Mouse (Mus musculus): ENCODE results near the gene Tmem208. TPM values are rescaled to one million over a fixed set of nuclear protein-coding genes. Genes with fewer than 3 reads are reported as not detected.

Tmem208 gene
- polyA plus RNA-seq, 1 experiment from 2014 or later = 126 TPM

GRCm38 (mm10) chr8:105384070-105384469 lies 57.9 kb downstream of the Tmem208 start:
- H3K4me2 ChIP-seq (ENCODE audit: low read length) = no peak overlapping the region
- no peaks in the 10 kb centered on the region for H3K9me3 ChIP-seq (ENCODE audit: control insufficient read depth, low read length)
- H3K27ac ChIP-seq (ENCODE audit: low read length) = no peak overlapping the region
- WGBS = 94% methylated on average over 2 of the region's 2 CpGs
- H3K9ac ChIP-seq (replicated peaks; ENCODE audit: low read depth, low read length) = no peak overlapping the region
- H3K36me3 ChIP-seq (ENCODE audit: control insufficient read depth, insufficient read depth) = no peaks in the 10 kb centered on the region
- no peaks in the 10 kb centered on the region for H3K4me1 ChIP-seq (replicated peaks; ENCODE audit: control insufficient read depth, insufficient read depth, low read length)
- H3K4me3 ChIP-seq (replicated peaks; ENCODE audit: low read length) = no peak overlapping the region
- ATAC-seq = no peak
- H3K27me3 ChIP-seq (replicated peaks; ENCODE audit: control insufficient read depth, insufficient read depth, low read length) = no peaks in the 10 kb centered on the region

MicroRNAs encoded within 50 kb of the gene (microRNA counts, 519-probe panel; counts per million panel counts)
- microRNA mmu-miR-328 = 2,419 counts per million, percentile 57 among the panel's probes with 10 or more counts

Small RNAs within 50 kb of the gene (microRNA-seq; reads per million reads assigned to microRNA genes)
- gene Gm27320 (not detected), gene Mir328 (363 reads per million, percentile 70 among the genes with 10 or more reads in this experiment)

Other genes with a start within 250 kb of the Tmem208 start
- gene Ces3b, start 242.6 kb upstream of the Tmem208 start, polyA plus RNA-seq (2015; fragmentation: Nextera tagmentation; extraction: Ambion mirVana) = not detected in 2 replicates
- 0.11 and 0.29 TPM in 2 replicates for gene Ces4a, start 194.6 kb upstream of the Tmem208 start, polyA plus RNA-seq (2015; fragmentation: Nextera tagmentation; extraction: Ambion mirVana)
- gene Cbfb, start 155.7 kb upstream of the Tmem208 start, polyA plus RNA-seq (2015; fragmentation: Nextera tagmentation; extraction: Ambion mirVana) = 34.2 and 40.1 TPM in 2 replicates
- 34.3 and 35.7 TPM in 2 replicates for gene D230025D16Rik, start 101.2 kb upstream of the Tmem208 start, polyA plus RNA-seq (2015; fragmentation: Nextera tagmentation; extraction: Ambion mirVana)
- gene B3gnt9, start 71.2 kb upstream of the Tmem208 start, polyA plus RNA-seq (2015; fragmentation: Nextera tagmentation; extraction: Ambion mirVana) = 3.8 and 4.3 TPM in 2 replicates
- 23.4 and 27.3 TPM in 2 replicates for gene Tradd, start 61.7 kb upstream of the Tmem208 start, polyA plus RNA-seq (2015; fragmentation: Nextera tagmentation; extraction: Ambion mirVana)
- 0.83 and 0.96 TPM in 2 replicates for gene Fbxl8, start 61.7 kb upstream of the Tmem208 start, polyA plus RNA-seq (2015; fragmentation: Nextera tagmentation; extraction: Ambion mirVana)
- gene Hsf4, start 56.6 kb upstream of the Tmem208 start, polyA plus RNA-seq (2015; fragmentation: Nextera tagmentation; extraction: Ambion mirVana) = 0.25 TPM in 1 of 2 replicates, not detected in the other
- 1.5 and 2.8 TPM in 2 replicates for gene Nol3, start 50.2 kb upstream of the Tmem208 start, polyA plus RNA-seq (2015; fragmentation: Nextera tagmentation; extraction: Ambion mirVana)
- gene 4931428F04Rik, start 36.5 kb upstream of the Tmem208 start, polyA plus RNA-seq (2015; fragmentation: Nextera tagmentation; extraction: Ambion mirVana) = 110 and 125 TPM in 2 replicates
- 12.5 and 12.9 TPM in 2 replicates for gene Exoc3l, start 30.3 kb upstream of the Tmem208 start, polyA plus RNA-seq (2015; fragmentation: Nextera tagmentation; extraction: Ambion mirVana)
- 44.9 and 46.8 TPM in 2 replicates for gene E2f4, start 28.7 kb upstream of the Tmem208 start, polyA plus RNA-seq (2015; fragmentation: Nextera tagmentation; extraction: Ambion mirVana)
- gene Elmo3, start 20.8 kb upstream of the Tmem208 start, polyA plus RNA-seq (2015; fragmentation: Nextera tagmentation; extraction: Ambion mirVana) = 0.76 and 1.3 TPM in 2 replicates
- gene Lrrc29, start 76 bp upstream of the Tmem208 start, polyA plus RNA-seq (2015; fragmentation: Nextera tagmentation; extraction: Ambion mirVana) = 0.36 and 0.99 TPM in 2 replicates
- gene Fhod1, start 21.6 kb downstream of the Tmem208 start, polyA plus RNA-seq (2015; fragmentation: Nextera tagmentation; extraction: Ambion mirVana) = 0.43 and 1.2 TPM in 2 replicates
- 6.3 and 10.3 TPM in 2 replicates for gene Slc9a5, start 22.5 kb downstream of the Tmem208 start, polyA plus RNA-seq (2015; fragmentation: Nextera tagmentation; extraction: Ambion mirVana)
- gene Plekhg4, start 46.9 kb downstream of the Tmem208 start, polyA plus RNA-seq (2015; fragmentation: Nextera tagmentation; extraction: Ambion mirVana) = 1.3 and 1.9 TPM in 2 replicates
- gene Kctd19, start 87.1 kb downstream of the Tmem208 start, polyA plus RNA-seq (2015; fragmentation: Nextera tagmentation; extraction: Ambion mirVana) = not detected in 2 replicates
- gene Lrrc36, start 87.2 kb downstream of the Tmem208 start, polyA plus RNA-seq (2015; fragmentation: Nextera tagmentation; extraction: Ambion mirVana) = 0.37 and 0.80 TPM in 2 replicates
- 28.9 and 56.5 TPM in 2 replicates for gene Tppp3, start 145.2 kb downstream of the Tmem208 start, polyA plus RNA-seq (2015; fragmentation: Nextera tagmentation; extraction: Ambion mirVana)
- 26.3 and 33.3 TPM in 2 replicates for gene Zdhhc1, start 170.5 kb downstream of the Tmem208 start, polyA plus RNA-seq (2015; fragmentation: Nextera tagmentation; extraction: Ambion mirVana)
- 0.35 and 0.48 TPM in 2 replicates for gene Hsd11b2, start 192.4 kb downstream of the Tmem208 start, polyA plus RNA-seq (2015; fragmentation: Nextera tagmentation; extraction: Ambion mirVana)
- 193 and 203 TPM in 2 replicates for gene Atp6v0d1, start 239.7 kb downstream of the Tmem208 start, polyA plus RNA-seq (2015; fragmentation: Nextera tagmentation; extraction: Ambion mirVana)